Mouse (Mus musculus) cerebellum, adult 11-12 months (tissue): Measurements from ENCODE around the gene Dpp6.

ENCODE experiments used
- DNase-seq: peaks from one replicate; pipeline ENCODE4 v3.0.0; 2022

Gene Dpp6

GRCm38 (mm10) chr5:27306497-27307152 is 489.6 kb downstream of the Dpp6 start:
- DNase-seq: no peak

DNA sequence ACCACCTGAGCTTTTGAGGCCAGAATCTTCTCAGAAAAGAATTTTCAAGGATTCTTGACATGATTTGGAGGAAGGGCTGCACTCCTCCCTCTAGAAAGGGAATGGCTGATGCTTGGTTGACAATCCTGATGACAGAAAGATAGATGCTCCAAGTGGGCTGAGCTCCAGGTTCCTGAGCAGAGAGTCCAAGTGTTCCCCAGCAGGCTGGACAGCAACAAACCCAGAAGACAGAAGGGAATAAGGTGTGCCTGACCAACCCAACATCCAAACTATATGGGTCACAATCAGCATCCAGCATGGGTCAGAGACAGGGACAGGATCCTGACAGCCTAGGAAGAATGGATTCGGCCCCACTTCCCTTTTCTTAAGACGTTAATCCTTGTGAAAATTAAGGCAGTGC is 493.2 kb downstream of the Dpp6 start:
- peak; percentile 75 for DNase-seq

GRCm38 (mm10) chr5:27316674-27317073 is 499.7 kb downstream of the Dpp6 start:
- no peak for DNase-seq

DNA sequence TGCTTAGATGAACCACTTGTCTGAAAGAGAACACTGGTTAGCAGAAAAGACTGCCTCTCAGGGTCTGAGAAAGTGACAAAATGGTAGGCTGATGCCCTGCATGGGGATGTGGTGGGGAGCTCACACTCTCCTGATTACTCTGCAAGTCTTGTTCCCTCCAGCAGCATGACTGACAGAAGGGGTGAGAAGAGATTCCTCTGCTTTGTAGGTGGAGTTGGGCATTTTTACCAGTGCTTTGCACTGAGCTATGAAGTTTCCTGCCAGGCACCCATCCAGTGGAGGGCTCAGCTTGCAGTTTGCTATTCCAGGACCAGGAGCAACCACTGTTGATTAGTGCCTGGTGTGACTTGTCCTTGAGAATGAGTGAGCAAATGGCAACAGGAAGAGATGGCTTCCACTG is 500.3 kb downstream of the Dpp6 start:
- DNase-seq: no peak

- DNase-seq: peak; percentile 57
Measured at GRCm38 (mm10) chr5:27317832-27318231, 500.8 kb downstream of the Dpp6 start.

DNA sequence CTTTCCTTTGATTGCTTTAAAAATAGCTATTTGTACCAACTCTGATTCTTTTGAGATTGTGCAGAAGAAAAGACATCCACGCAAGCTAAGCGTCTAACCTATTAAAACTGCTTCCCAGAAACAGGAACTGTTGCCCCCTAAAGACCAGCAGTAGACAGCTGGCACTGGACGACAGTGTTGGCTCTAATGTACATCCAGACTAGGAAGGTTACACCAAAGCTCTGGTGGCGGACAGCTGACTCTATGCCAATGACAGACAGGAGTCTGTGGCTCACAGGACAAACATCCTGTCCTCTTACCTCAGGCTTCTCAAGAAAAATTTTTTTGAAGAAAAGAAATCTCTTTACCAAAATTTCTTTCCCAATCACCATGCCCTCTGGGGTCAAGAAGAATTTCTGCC is 502.7 kb downstream of the Dpp6 start:
- peak; percentile 46 for DNase-seq

DNA sequence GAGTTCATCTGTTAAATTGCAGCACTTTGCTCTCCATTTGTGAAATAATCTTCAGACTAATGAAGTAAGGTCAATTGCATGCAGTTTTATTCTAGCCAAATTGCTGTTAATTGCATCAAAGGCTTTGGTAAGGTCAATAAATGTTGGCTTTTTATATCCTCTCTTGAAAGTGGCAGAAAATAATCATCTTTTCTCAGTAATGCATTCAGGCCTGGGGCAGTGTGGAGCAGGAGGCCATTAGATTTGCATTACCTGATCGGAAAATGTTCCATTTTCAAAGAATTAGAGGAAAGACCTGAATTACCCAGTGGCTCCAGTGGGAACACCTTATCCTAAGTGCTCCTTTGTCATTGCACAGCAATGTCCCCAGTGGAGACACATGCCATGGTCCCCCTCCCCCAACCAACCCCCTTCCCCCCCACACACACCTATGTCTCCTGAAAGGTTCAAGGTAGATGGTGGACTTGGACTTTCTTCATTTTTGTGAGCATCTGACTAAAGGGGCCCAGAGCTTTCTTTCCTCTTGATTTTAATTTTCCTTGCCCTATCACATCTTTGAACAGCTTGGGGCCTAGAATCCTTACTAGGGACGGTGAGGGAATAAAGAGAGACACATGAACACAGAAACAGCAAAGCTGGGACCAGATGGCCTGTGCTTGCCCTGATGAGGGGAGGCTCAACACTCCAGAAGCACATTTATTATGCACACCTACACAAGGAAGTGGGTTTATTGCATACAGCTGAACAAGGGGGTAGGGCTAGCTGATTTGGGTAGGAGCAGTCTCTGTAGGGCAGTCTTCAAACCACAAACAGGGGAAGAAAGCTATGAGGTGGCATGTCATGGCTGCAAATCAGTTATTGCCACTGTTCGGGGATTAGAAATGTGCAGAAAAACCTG is 506.1 kb downstream of the Dpp6 start:
- DNase-seq: no peak

- peak; percentile 44 for DNase-seq
Measured at GRCm38 (mm10) chr5:27324346-27324928, 507.4 kb downstream of the Dpp6 start.

DNA sequence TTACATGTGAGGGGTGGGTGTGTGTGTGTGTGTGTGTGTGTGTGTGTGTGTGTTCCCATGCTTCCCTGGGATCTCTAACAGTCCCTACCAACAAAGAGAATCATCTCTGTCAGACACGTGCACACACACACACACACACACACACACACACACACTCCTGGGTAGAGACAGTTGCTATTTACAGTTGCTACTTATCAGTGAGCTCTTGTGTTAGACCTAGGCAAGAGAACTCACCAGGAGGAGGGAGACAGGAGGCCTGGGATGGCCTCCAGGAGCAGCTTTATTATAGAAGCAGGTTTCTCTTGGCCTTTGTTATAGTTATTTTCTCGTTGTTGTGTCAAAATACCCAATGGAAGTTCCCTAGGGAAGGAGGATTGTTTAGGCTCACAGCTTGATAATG is 519.7 kb downstream of the Dpp6 start:
- no peak for DNase-seq

DNA sequence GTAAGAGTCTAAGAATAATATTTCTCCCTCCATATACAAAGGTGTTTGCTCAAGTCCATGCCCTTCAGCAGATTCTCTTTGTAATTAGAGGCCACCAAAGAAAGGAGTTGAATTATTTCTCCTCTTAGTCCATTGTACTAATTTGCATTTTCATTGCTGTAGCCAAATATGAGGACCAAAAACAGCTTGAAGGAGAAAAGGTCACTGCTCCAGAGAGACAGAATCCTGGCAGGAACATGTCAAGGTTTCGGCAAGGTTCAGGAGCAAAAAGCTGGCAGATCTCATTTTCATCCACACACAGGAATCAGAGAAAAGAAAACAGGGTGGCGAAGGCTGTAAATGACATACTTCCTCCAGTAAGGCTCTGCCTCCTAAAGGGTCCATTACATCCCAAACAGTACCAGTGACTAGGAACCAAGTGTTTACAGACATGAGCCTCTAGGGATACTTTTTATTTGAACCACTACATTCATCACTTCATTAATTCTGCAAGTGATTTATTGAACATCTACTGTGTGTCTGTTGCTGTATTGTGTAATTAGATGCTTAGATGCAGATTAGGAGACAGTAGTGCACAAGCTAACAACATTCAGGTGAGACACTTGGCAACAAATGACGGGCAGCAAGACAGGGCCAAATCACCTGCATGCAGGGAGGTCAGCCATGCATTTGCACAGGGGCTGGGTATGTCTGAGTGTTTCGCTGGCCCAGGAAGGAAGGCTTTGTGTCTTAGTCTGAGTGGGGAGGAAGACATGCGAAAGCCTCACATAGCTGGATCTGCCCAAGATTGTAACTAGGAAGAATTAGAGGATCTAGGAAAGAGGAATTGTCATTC is 522.4 kb downstream of the Dpp6 start:
- no peak for DNase-seq

DNA sequence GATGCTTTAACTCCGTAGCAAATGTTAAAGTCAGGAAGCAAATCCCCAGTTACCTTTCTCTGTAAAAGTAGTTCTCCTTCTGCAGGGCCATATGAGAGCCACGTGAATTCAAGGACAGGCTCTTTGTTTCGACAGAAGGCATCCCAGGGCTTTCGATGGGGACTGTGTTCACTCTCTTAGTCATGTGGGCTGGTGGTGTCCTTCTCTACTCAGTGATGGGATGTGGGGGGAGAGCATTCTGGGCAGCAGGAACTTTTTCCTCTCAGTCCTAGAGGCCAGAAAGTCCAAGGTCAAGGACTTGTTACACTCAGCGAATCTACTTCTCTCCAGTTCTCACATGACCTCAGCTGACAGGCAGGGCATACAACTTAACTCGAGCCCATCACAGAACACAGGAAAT is 525.3 kb downstream of the Dpp6 start:
- DNase-seq: no peak

DNA sequence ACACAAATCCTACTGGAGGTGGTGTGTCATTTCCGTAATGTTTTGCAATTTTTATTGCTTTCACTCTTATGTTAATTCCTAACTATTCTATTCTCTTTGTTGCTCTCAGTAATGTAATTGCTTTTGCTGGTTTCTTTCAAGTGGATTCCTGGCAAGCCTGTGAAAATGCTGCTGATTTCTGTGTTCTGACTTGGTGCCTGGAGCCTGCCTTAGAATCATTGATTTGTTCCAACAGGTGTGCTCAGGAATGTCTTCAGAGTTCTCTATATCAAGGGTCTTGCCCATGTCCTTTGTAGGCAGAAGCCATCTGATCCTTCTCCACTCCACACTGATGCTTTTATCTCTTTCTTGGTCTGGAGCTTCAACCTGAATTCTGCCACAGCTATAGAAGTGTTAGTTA is 526.6 kb downstream of the Dpp6 start:
- no peak for DNase-seq

- DNase-seq: peak; percentile 41
Measured at GRCm38 (mm10) chr5:27348181-27349095, 531.4 kb downstream of the Dpp6 start.

DNA sequence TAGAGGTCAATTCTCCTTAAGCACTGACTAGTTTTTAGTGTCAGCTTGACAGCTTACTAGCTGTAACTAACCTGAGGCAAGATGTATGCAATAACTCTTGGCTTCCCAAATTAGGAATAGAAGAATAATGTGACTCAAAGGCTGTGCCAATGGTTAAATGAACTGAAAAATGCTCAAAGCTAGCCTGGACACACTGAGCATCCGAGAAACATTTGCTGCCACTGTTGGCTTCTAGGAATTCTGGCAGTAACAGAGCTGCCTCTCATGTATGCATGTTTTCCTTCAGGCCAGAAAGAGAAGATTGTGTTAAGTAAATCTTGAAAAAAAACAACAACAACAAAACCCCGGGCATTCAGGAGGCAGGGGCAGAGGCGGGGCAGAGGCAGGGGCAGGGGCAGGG is 540.6 kb downstream of the Dpp6 start:
- DNase-seq: peak; percentile 40

DNA sequence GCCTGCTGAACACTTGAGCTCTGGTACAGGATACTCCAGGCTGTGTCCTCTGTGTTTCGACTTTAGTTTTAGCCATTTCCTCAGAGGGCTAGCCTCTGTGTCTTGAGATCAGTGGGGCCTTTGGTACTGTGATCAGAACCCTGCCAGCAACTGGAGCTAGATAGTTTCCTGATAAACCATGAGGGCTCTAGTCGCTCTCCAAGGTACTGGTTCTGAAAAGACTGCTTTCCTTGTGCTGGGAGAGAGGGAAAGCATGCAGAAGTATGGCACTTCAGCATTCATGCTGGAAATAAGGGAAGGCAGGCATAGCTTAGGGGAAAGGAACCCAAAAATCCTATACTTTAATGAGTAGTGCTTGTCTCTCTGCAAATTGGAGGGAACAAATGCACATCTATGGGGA is 548.9 kb downstream of the Dpp6 start:
- DNase-seq: no peak

- DNase-seq: no peak
Measured at GRCm38 (mm10) chr5:27370814-27371213, 553.8 kb downstream of the Dpp6 start.

GRCm38 (mm10) chr5:27373931-27374330 is 556.9 kb downstream of the Dpp6 start:
- DNase-seq: peak; percentile 86

- peak; percentile 65 for DNase-seq
Measured at GRCm38 (mm10) chr5:27375841-27376240, 558.8 kb downstream of the Dpp6 start.

- DNase-seq: peak; percentile 95
Measured at GRCm38 (mm10) chr5:27380656-27381385, 563.8 kb downstream of the Dpp6 start.

- DNase-seq: no peak
Measured at GRCm38 (mm10) chr5:27398371-27398770, 581.4 kb downstream of the Dpp6 start.

GRCm38 (mm10) chr5:27399111-27399510 is 582.1 kb downstream of the Dpp6 start:
- DNase-seq: no peak
